Mouse (Mus musculus): ENCODE measurements at regions not wholly inside any gene's neighbourhood (a gene's known extent, or its start where the extent isn't known, plus 50 kb on each side); places are given as distances from the start of the nearest gene placed in this dataset.

GRCm38 (mm10) chr3:78907778-78908177, 378.5 kb downstream of the Rapgef2 start:
- no peak for TF ChIP-seq POLR2A (IDR thresholded peaks at IDR 0.05; ENCODE audit: low read depth, low read length)
- no peak for TF ChIP-seq CTCF (IDR thresholded peaks at IDR 0.05; ENCODE audit: borderline replicate concordance, insufficient read depth, low read length)
- Histone ChIP-seq H3K4me3 (ENCODE audit: insufficient read depth, low read length) (no peak overlapping the region), H3K27ac (ENCODE audit: insufficient read depth, low read length) (no peak overlapping the region), H3K4me1 (ENCODE audit: control insufficient read depth, insufficient read depth, low read length) (no peaks in the 10 kb centered on the region)

- Histone ChIP-seq H3K27ac (ENCODE audit: insufficient read depth, low read length) (no peak overlapping the region), H3K4me1 (ENCODE audit: control insufficient read depth, insufficient read depth, low read length) (no peaks in the 10 kb centered on the region; the same call in 1 of the 2 replicates), H3K4me3 (ENCODE audit: insufficient read depth, low read length) (no peak overlapping the region)
- TF ChIP-seq CTCF (IDR thresholded peaks at IDR 0.05; ENCODE audit: borderline replicate concordance, insufficient read depth, low read length) (no peak), POLR2A (IDR thresholded peaks at IDR 0.05; ENCODE audit: low read depth, low read length) (no peak)
Observed at GRCm38 (mm10) chr3:78901838-78902484, 384.4 kb downstream of the Rapgef2 start.

DNA sequence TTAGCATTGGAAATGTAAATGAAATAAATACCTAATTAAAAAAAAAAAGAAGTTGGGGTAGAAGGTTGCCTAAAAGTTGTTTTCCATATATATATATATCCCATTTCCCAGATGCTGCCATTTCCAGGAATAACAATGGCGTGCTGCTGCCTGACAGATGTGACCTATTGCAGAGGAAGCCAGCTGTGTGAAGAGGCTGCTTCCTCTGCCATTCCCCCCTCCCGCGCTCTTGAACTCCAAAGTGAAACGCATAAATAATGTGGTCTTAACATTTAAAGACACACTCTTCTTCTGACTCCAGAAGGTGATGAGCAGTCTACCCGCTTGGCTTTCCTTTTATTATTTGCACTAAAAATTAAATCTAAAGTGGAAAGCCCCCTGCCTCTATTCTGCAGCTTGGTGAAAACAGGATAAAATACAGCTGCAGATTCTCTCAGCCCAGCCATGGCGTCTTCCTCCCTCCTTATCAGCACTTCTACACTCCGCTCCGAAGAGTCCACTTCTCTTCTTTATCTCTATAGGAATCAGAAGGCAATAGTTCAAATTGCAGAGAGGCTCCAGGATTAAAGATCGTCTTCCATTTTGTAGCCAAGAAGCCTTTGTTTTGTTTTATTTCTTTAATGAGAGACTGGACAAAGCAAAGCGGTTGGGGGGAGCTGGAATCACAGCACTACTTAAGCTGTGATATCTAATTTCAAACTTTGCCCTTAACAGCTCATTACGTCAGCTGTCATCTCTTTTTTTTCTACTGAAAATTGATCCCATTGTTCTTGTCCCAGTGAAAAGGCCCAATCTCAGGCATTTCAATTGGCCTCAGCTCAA, 385.1 kb downstream of the Rapgef2 start:
- no peak for TF ChIP-seq CTCF (IDR thresholded peaks at IDR 0.05; ENCODE audit: borderline replicate concordance, insufficient read depth, low read length)
- no peak for TF ChIP-seq POLR2A (IDR thresholded peaks at IDR 0.05; ENCODE audit: low read depth, low read length)
- no peaks in the 10 kb centered on the region; the same call in 1 of the 2 replicates for H3K4me1 ChIP-seq (ENCODE audit: control insufficient read depth, insufficient read depth, low read length)
- no peak overlapping the region for H3K4me3 ChIP-seq (ENCODE audit: insufficient read depth, low read length)
- no peak overlapping the region for H3K27ac ChIP-seq (ENCODE audit: insufficient read depth, low read length)

GRCm38 (mm10) chr3:78899446-78900230, 386.7 kb downstream of the Rapgef2 start:
- Histone ChIP-seq H3K27ac (ENCODE audit: insufficient read depth, low read length) (no peak overlapping the region), H3K4me1 (ENCODE audit: control insufficient read depth, insufficient read depth, low read length) (no peaks in the 10 kb centered on the region; the same call in 1 of the 2 replicates), H3K4me3 (ENCODE audit: insufficient read depth, low read length) (no peak overlapping the region)
- TF ChIP-seq CTCF (IDR thresholded peaks at IDR 0.05; ENCODE audit: borderline replicate concordance, insufficient read depth, low read length) (no peak), POLR2A (IDR thresholded peaks at IDR 0.05; ENCODE audit: low read depth, low read length) (no peak)

- Histone ChIP-seq H3K27ac (ENCODE audit: insufficient read depth, low read length) (no peak overlapping the region), H3K4me1 (ENCODE audit: control insufficient read depth, insufficient read depth, low read length) (no peaks in the 10 kb centered on the region), H3K4me3 (ENCODE audit: insufficient read depth, low read length) (no peak overlapping the region)
- no peak for TF ChIP-seq CTCF (IDR thresholded peaks at IDR 0.05; ENCODE audit: borderline replicate concordance, insufficient read depth, low read length)
- TF ChIP-seq POLR2A (IDR thresholded peaks at IDR 0.05; ENCODE audit: low read depth, low read length) = no peak
Observed at GRCm38 (mm10) chr3:78889326-78889725, 397.0 kb downstream of the Rapgef2 start.

GRCm38 (mm10) chr3:78884715-78885114, 401.6 kb downstream of the Rapgef2 start:
- no peak overlapping the region for H3K4me3 ChIP-seq (ENCODE audit: insufficient read depth, low read length)
- no peak for TF ChIP-seq CTCF (IDR thresholded peaks at IDR 0.05; ENCODE audit: borderline replicate concordance, insufficient read depth, low read length)
- no peak for TF ChIP-seq POLR2A (IDR thresholded peaks at IDR 0.05; ENCODE audit: low read depth, low read length)
- H3K4me1 ChIP-seq (ENCODE audit: control insufficient read depth, insufficient read depth, low read length) = no peaks in the 10 kb centered on the region
- H3K27ac ChIP-seq (ENCODE audit: insufficient read depth, low read length) = no peak overlapping the region

DNA sequence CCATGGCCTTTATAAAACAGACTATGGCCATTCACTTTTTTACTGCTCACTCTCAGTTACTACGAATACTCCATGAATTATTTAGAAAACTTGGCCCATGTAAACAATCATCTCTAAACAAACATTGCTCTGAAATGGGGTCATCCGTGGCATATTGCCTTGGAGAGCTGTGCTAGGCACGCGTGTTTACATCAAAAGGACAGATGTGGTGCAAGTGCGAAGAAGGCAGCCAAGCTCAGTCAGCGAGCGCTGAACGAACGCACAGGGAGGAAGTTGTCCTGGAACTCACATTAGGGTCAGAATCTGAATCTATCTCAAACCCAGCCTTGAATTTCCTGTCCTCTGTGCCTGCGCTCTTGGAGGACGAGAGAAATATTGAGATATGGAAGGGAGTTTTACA, 402.3 kb downstream of the Rapgef2 start:
- no peak overlapping the region for H3K4me3 ChIP-seq (ENCODE audit: insufficient read depth, low read length)
- no peak overlapping the region for H3K27ac ChIP-seq (ENCODE audit: insufficient read depth, low read length)
- H3K4me1 ChIP-seq (ENCODE audit: control insufficient read depth, insufficient read depth, low read length) = no peaks in the 10 kb centered on the region
- no peak for TF ChIP-seq POLR2A (IDR thresholded peaks at IDR 0.05; ENCODE audit: low read depth, low read length)
- no peak for TF ChIP-seq CTCF (IDR thresholded peaks at IDR 0.05; ENCODE audit: borderline replicate concordance, insufficient read depth, low read length)

DNA sequence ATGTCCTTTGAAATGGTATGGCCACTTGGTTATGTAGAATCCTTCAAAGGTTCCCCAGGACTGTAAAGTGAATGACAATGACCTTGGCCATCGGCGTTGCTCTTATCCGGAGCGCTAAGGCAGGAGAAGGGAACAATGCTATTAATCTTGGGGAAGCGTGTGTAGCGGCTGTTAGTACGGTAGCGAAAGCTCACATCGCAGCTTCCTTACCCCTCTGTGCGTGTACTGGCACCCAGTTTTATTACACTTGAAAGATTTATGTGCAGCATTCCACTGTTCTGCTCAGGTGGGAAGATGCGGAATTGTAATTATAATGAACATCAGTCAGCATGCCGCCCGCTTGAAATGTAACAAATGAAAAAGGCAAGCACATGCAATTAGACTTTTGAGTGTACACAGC, 406.2 kb downstream of the Rapgef2 start:
- Histone ChIP-seq H3K4me3 (ENCODE audit: insufficient read depth, low read length) (no peak overlapping the region), H3K27ac (ENCODE audit: insufficient read depth, low read length) (no peak overlapping the region), H3K4me1 (ENCODE audit: control insufficient read depth, insufficient read depth, low read length) (no peaks in the 10 kb centered on the region)
- TF ChIP-seq POLR2A (IDR thresholded peaks at IDR 0.05; ENCODE audit: low read depth, low read length) (no peak), CTCF (IDR thresholded peaks at IDR 0.05; ENCODE audit: borderline replicate concordance, insufficient read depth, low read length) (no peak)

DNA sequence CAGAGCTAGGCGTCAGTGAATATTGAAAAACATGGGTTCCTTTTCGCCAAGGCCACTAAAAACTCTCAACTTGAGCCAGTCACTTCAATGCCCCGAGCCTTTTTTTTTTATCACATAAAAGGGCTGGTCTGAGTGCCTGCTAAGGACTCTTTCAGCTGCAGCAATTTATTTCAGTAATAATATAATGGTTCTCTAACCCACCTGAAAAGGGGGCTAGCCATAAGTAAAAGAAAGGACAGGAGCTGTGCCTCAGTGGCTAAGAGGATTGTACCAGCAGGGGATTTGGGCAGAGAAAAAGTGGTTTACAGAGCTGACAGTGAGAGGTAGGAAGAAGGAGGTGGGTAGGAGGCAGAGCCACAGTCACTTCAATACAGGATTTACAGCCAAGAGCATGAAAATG, 409.0 kb downstream of the Rapgef2 start:
- no peak overlapping the region for H3K27ac ChIP-seq (ENCODE audit: insufficient read depth, low read length)
- no peaks in the 10 kb centered on the region for H3K4me1 ChIP-seq (ENCODE audit: control insufficient read depth, insufficient read depth, low read length)
- no peak overlapping the region for H3K4me3 ChIP-seq (ENCODE audit: insufficient read depth, low read length)
- no peak for TF ChIP-seq CTCF (IDR thresholded peaks at IDR 0.05; ENCODE audit: borderline replicate concordance, insufficient read depth, low read length)
- no peak for TF ChIP-seq POLR2A (IDR thresholded peaks at IDR 0.05; ENCODE audit: low read depth, low read length)

Data from embryonic fibroblast, embryonic 13.5 days (primary cell).